Mouse (Mus musculus): ENCODE results near the gene Mbnl2.

Gene Mbnl2

GRCm38 (mm10) chr14:120382179-120382578, 106.7 kb downstream of the Mbnl2 start:
- DNase-seq (ENCODE audit: low spot score in 2 of 2): no peak

- DNase-seq (ENCODE audit: low spot score in 2 of 2): no peak
These were observed 107.8 kb downstream of the Mbnl2 start for GRCm38 (mm10) chr14:120383186-120383851.

- DNase-seq (ENCODE audit: low spot score in 2 of 2): no peak
These were observed 109.1 kb downstream of the Mbnl2 start for GRCm38 (mm10) chr14:120384615-120385014.

GRCm38 (mm10) chr14:120387293-120387692, 111.8 kb downstream of the Mbnl2 start:
- DNase-seq (ENCODE audit: low spot score in 2 of 2): no peak

GRCm38 (mm10) chr14:120388818-120389691, 113.6 kb downstream of the Mbnl2 start:
- DNase-seq (ENCODE audit: low spot score in 2 of 2): no peak

GRCm38 (mm10) chr14:120390231-120390944, 114.9 kb downstream of the Mbnl2 start:
- DNase-seq (ENCODE audit: low spot score in 2 of 2): no peak

GRCm38 (mm10) chr14:120391701-120392100, 116.2 kb downstream of the Mbnl2 start:
- DNase-seq (ENCODE audit: low spot score in 2 of 2): peak in 1 of 2 experiments; percentile 81

GRCm38 (mm10) chr14:120392441-120392840, 117.0 kb downstream of the Mbnl2 start:
- DNase-seq (ENCODE audit: low spot score in 2 of 2): no peak

GRCm38 (mm10) chr14:120393441-120393840, 118.0 kb downstream of the Mbnl2 start:
- no peak for DNase-seq (ENCODE audit: low spot score in 2 of 2)

- DNase-seq (ENCODE audit: low spot score in 2 of 2): no peak
These were observed 118.7 kb downstream of the Mbnl2 start for GRCm38 (mm10) chr14:120394216-120394615.

- no peak for DNase-seq (ENCODE audit: low spot score in 2 of 2)
These were observed 119.4 kb downstream of the Mbnl2 start for GRCm38 (mm10) chr14:120394827-120395226.

- no peak for DNase-seq (ENCODE audit: low spot score in 2 of 2)
These were observed 120.0 kb downstream of the Mbnl2 start for GRCm38 (mm10) chr14:120395501-120395900.

GRCm38 (mm10) chr14:120397871-120398647, 122.6 kb downstream of the Mbnl2 start:
- peak in 1 of 2 experiments; percentile 68 for DNase-seq (ENCODE audit: low spot score in 2 of 2)

- no peak for DNase-seq (ENCODE audit: low spot score in 2 of 2)
These were observed 124.1 kb downstream of the Mbnl2 start for GRCm38 (mm10) chr14:120399614-120400013.

- no peak for DNase-seq (ENCODE audit: low spot score in 2 of 2)
These were observed 125.7 kb downstream of the Mbnl2 start for GRCm38 (mm10) chr14:120401158-120401557.

GRCm38 (mm10) chr14:120402715-120403114, 127.2 kb downstream of the Mbnl2 start:
- DNase-seq (ENCODE audit: low spot score in 2 of 2): no peak

- DNase-seq (ENCODE audit: low spot score in 2 of 2): no peak
These were observed 128.9 kb downstream of the Mbnl2 start for GRCm38 (mm10) chr14:120404364-120404763.

GRCm38 (mm10) chr14:120404811-120405582, 129.5 kb downstream of the Mbnl2 start:
- no peak for DNase-seq (ENCODE audit: low spot score in 2 of 2)

GRCm38 (mm10) chr14:120405597-120405996, 130.1 kb downstream of the Mbnl2 start:
- no peak for DNase-seq (ENCODE audit: low spot score in 2 of 2)

- DNase-seq (ENCODE audit: low spot score in 2 of 2): no peak
These were observed 130.8 kb downstream of the Mbnl2 start for GRCm38 (mm10) chr14:120406271-120406670.

GRCm38 (mm10) chr14:120406820-120407219, 131.4 kb downstream of the Mbnl2 start:
- DNase-seq (ENCODE audit: low spot score in 2 of 2): no peak

Data from right cerebral cortex, postnatal 36 days (tissue).